Mouse (Mus musculus) midbrain, embryonic 12.5 days (tissue): ENCODE measurements around the gene Ajuba. TPM values are rescaled to one million over a fixed set of nuclear protein-coding genes. Genes with fewer than 3 reads are reported as not detected.

ENCODE experiments used
- ATAC-seq: fragments of 200-750 bp; cut with Nextera tagmentation; 2 replicates; pipeline ENCODE4 v1.8.0; 2017; ENCODE audit warnings: low read depth, moderate TSS enrichment, moderate library complexity; ENCODE audit not compliant: low FRiP score
- H3K27ac ChIP-seq: fragments of 300-500 bp; sonication (generic); replicated peaks from 2 replicates; pipeline ENCODE4 v1.5.1; 2016; ENCODE audit warnings: mild to moderate bottlenecking
- H3K27me3 ChIP-seq: fragments of 300-500 bp; sonication (generic); 2 replicates; pipeline ENCODE4 v1.6.1; 2016; ENCODE audit warnings: mild to moderate bottlenecking
- H3K36me3 ChIP-seq: fragments of 300-500 bp; sonication (generic); 2 replicates; pipeline ENCODE4 v1.6.1; 2016
- H3K4me1 ChIP-seq: fragments of 300-500 bp; sonication (generic); 2 replicates; pipeline ENCODE4 v1.6.1; 2016
- H3K4me2 ChIP-seq: fragments of 300-500 bp; sonication (generic); replicated peaks from 2 replicates; pipeline ENCODE4 v1.6.1; 2016; ENCODE audit warnings: mild to moderate bottlenecking, moderate library complexity
- H3K4me3 ChIP-seq: fragments of 300-500 bp; sonication (generic); 2 replicates; pipeline ENCODE4 v1.5.1; 2016; ENCODE audit warnings: mild to moderate bottlenecking
- H3K9ac ChIP-seq: fragments of 300-500 bp; sonication (generic); replicated peaks from 2 replicates; pipeline ENCODE4 v1.6.1; 2016; ENCODE audit warnings: mild to moderate bottlenecking, moderate library complexity
- H3K9me3 ChIP-seq: fragments of 300-500 bp; sonication (generic); 2 replicates; pipeline ENCODE4 v1.6.1; 2016; ENCODE audit warnings: mild to moderate bottlenecking
- WGBS: fragments of 180-500 bp; shearing (Covaris S2); methylation state at CpG from one replicate; pipeline ENCODE4 v1.1.7; 2016; 5-methylcytosine and 5-hydroxymethylcytosine counted together
- polyA plus RNA-seq: library from polyadenylated mRNA; unstranded; fragments of >200 nt; fragmentation: Nextera tagmentation; extraction: Ambion mirVana; gene quantifications from 2 replicates; pipeline ENCODE4 v1.2.1, GENCODE M21; 2016

The Ajuba gene
- polyA plus RNA-seq, 1 experiment from 2014 or later, result 46.6 TPM

GRCm38 (mm10) chr14:54569451-54570392 is 7.6 kb downstream of the Ajuba start:
- Histone ChIP-seq H3K36me3 (peaks cover 27% of the 10 kb centered on the region), H3K4me3 (no peak overlapping the region), H3K27ac (0 out of 2 replicates have a peak overlapping the region, but pooled peaks have one; percentile 15), H3K4me1 (peaks cover 48% of the 10 kb centered on the region), H3K4me2 (no peak overlapping the region), H3K9ac (peak overlapping the region; percentile 12; the same call in 1 of the 2 replicates), H3K9me3 (no peaks in the 10 kb centered on the region), H3K27me3 (0 out of 2 replicates have a peak, but pooled peaks cover 4% of the 10 kb centered on the region)
- ATAC-seq, result no peak
- 59% methylated on average over 17 of the region's 17 CpGs for WGBS

GRCm38 (mm10) chr14:54568694-54569414 is 8.5 kb downstream of the Ajuba start:
- WGBS, result 74% methylated on average over 15 of the region's 15 CpGs
- Histone ChIP-seq H3K27ac (0 out of 2 replicates have a peak overlapping the region, but pooled peaks have one; percentile 15), H3K4me1 (peaks cover 39% of the 10 kb centered on the region), H3K36me3 (peaks cover 27% of the 10 kb centered on the region), H3K4me2 (no peak overlapping the region), H3K9me3 (no peaks in the 10 kb centered on the region), H3K27me3 (no peaks in the 10 kb centered on the region), H3K4me3 (no peak overlapping the region), H3K9ac (no peak overlapping the region)
- ATAC-seq, result no peak

DNA sequence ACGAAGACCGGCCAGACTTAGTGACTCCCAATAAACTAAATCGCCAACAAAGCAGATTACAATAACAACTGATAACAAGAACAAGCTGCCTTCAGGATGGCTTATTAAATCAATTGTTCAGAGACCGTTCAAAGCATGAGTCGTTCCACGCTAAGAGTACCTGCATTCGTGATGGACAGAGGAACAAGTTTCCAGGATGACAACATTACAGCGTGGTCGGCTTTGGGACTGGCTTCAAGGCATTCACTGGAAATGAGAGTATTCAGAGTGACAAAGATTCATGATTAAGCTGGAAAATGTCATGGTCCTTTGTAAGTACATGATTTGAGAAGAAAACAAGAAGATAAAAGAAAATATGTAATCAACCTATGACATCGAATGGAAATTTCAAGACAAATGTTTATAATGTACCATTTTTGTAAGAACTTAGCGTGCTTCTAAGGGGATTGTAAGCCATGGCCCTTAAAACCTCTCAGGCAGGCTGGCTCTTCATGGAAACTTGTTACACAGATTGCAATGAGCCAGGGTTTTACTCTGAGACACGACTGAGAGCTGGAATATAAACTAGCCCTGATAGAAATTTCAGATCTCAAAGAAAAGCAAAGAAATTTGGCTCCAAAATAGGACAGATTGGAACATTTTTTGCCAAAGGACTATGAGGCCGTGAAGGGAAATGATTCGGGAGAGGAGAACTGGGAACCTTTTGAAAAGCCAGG is 16.7 kb downstream of the Ajuba start:
- ATAC-seq, result no peak
- Histone ChIP-seq H3K4me3 (no peak overlapping the region), H3K9me3 (no peaks in the 10 kb centered on the region), H3K27me3 (no peaks in the 10 kb centered on the region), H3K4me1 (0 out of 2 replicates have a peak, but pooled peaks cover 3% of the 10 kb centered on the region), H3K27ac (no peak overlapping the region), H3K9ac (no peak overlapping the region), H3K36me3 (no peaks in the 10 kb centered on the region), H3K4me2 (no peak overlapping the region)
- WGBS, result 87% methylated on average over 14 of the region's 14 CpGs

GRCm38 (mm10) chr14:54557330-54557729 is 20.0 kb downstream of the Ajuba start:
- WGBS, result 83% methylated on average over 8 of the region's 8 CpGs
- Histone ChIP-seq H3K9me3 (no peaks in the 10 kb centered on the region), H3K27me3 (0 out of 2 replicates have a peak, but pooled peaks cover 8% of the 10 kb centered on the region), H3K4me3 (no peak overlapping the region), H3K4me2 (no peak overlapping the region), H3K36me3 (no peaks in the 10 kb centered on the region), H3K27ac (no peak overlapping the region), H3K4me1 (peaks cover 10% of the 10 kb centered on the region), H3K9ac (no peak overlapping the region)
- no peak for ATAC-seq

DNA sequence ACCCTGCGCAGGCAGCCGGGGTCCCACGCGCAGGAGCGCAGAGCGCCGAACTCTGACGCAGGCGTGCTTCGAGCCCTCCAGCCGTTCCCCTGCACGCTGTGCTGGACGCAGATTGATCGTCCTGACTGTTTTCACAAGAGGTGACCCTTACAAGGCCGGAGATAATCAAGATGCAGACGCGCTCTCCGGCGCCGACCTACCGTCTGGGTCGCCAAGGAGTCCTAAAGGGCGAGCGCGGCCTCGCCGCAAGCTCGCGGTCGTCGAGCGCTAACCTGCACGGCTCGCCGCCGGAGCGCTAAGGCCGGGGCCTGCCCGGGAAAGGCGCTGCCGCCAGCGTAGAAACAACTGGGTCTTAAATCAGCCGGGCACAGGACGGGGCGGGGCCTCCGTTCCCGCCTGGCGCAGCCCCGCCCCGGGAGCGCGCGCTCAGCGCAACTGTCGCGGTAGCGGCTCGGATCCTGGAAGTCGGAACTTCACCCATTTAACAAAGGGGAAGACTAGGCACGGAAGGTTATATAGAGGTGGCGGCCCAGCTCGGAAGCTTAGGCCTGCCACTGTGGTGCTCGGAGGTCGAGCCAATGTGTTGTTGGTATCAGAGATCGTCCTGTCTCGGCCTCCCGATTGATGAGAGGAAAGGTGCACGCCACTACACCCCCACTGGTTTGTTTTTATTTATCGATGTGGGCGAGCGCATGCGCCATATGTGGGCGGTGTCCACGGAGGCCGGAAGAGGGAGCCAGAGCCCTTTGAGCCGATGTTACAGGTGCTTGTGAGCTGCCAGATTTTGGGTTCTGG is 23.2 kb downstream of the Ajuba start, which contains the start of gene Haus4:
Haus4 (minus strand) TSS at position 642 of the 795 bp plus-strand sequence.
- 0 out of 2 replicates have a peak, but pooled peaks cover 8% of the 10 kb centered on the region for H3K27me3 ChIP-seq
- peak; percentile 95 for ATAC-seq
- H3K4me3 ChIP-seq, result peak within 1 kb of the TSS; percentile 60
- H3K4me2 ChIP-seq, result peak within 1 kb of the TSS; percentile 87
- peak within 1 kb of the TSS; percentile 81 for H3K9ac ChIP-seq
- H3K4me1 ChIP-seq, result peaks cover 10% of the 10 kb centered on the region
- H3K27ac ChIP-seq, result peak within 1 kb of the TSS; percentile 67
- under 1% methylated on average over 76 of the region's 76 CpGs for WGBS
- no peaks in the 10 kb centered on the region for H3K9me3 ChIP-seq
- H3K36me3 ChIP-seq, result peaks cover 5% of the 10 kb centered on the region; the same call in 1 of the 2 replicates

DNA sequence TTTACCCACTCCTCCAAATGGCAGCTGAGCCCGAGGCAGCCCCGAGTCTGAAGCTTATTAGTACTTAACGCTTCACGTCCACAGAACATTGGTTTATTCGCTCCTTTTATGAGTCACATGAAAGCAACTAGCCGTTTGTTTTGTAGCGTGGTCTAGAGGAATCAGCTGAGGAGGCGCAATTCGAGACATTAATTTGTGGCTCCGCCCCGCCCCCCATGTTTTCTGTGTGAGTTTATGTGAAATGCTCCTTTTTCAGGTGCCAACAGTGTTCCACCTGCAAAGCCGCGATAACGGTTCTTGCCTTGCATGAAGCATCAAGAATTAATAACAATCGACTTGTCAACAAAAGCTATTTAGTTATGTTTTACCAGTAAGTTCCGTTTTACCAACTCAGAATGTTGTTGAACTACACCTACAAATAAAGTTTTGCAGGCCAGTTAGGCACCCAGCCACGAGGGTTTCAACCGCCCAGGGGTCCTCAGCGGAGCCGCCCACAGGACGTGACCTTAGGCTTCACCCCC is 23.8 kb downstream of the Ajuba start:
- Histone ChIP-seq H3K36me3 (peaks cover 9% of the 10 kb centered on the region; the same call in 1 of the 2 replicates), H3K4me2 (peak overlapping the region; percentile 87), H3K9ac (peak overlapping the region; percentile 81), H3K4me1 (peaks cover 10% of the 10 kb centered on the region), H3K27me3 (0 out of 2 replicates have a peak, but pooled peaks cover 8% of the 10 kb centered on the region), H3K9me3 (no peaks in the 10 kb centered on the region), H3K4me3 (peak overlapping the region; percentile 60), H3K27ac (peak overlapping the region; percentile 67)
- no peak for ATAC-seq
- WGBS, result 5% methylated on average over 21 of the region's 21 CpGs

- peaks cover 54% of the 10 kb centered on the region for H3K36me3 ChIP-seq
- no peaks in the 10 kb centered on the region for H3K4me1 ChIP-seq
- H3K4me2 ChIP-seq, result no peak overlapping the region
- H3K9me3 ChIP-seq, result no peaks in the 10 kb centered on the region
- H3K27me3 ChIP-seq, result no peaks in the 10 kb centered on the region
- no peak overlapping the region for H3K9ac ChIP-seq
- no peak overlapping the region for H3K4me3 ChIP-seq
- ATAC-seq, result no peak
- WGBS, result 92% methylated on average over 5 of the region's 5 CpGs
- H3K27ac ChIP-seq, result no peak overlapping the region
These were observed 32.7 kb downstream of the Ajuba start for GRCm38 (mm10) chr14:54544703-54545102.

DNA sequence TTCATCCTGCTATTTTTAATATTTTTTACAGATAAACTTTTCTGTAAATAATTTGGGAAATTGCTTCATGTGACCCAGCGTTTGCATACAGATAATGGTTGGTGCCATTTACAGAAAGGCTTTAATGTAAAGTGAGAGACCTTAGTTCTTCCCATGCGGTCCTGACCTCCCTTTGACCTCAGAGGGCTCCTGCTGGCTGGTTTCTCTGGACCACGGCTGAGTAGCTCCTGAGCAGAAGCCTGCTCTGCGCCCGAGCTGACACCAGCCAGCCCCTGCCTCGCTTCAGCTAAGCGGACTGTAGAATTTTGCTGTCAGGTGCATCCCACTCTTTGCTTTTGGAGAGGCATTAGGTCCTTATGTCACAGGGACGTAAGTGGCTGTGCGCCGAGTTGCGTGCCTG is 36.6 kb downstream of the Ajuba start:
- Histone ChIP-seq H3K4me1 (no peaks in the 10 kb centered on the region), H3K36me3 (peaks cover 26% of the 10 kb centered on the region), H3K9me3 (no peaks in the 10 kb centered on the region), H3K4me2 (no peak overlapping the region), H3K9ac (no peak overlapping the region), H3K4me3 (no peak overlapping the region), H3K27ac (no peak overlapping the region), H3K27me3 (no peaks in the 10 kb centered on the region)
- WGBS, result 60% methylated on average over 11 of the region's 11 CpGs
- ATAC-seq, result no peak

DNA sequence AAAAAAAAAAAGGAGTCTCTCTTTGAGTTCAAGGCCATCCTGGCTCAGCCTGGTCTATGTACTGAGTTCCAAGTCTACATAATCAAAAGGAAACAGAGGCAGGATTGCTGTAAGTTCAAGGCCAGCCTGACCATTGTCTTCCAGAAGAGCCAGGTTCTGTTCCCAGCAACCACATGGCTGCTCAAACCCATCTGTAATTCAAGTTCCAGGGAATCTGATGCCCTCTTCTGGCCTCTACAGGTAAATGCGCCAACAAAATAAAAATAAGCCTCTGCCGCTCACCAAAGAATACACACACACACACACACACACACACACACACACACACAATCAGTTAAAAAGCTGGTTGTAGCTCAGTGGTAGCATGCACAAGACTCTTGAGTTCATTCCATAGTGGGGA is 38.8 kb downstream of the Ajuba start:
- 87% methylated on average over 2 of the region's 2 CpGs for WGBS
- H3K27me3 ChIP-seq, result no peaks in the 10 kb centered on the region
- no peak overlapping the region for H3K4me3 ChIP-seq
- H3K4me2 ChIP-seq, result no peak overlapping the region
- H3K4me1 ChIP-seq, result no peaks in the 10 kb centered on the region
- H3K27ac ChIP-seq, result no peak overlapping the region
- H3K9ac ChIP-seq, result no peak overlapping the region
- H3K9me3 ChIP-seq, result no peaks in the 10 kb centered on the region
- ATAC-seq, result no peak
- H3K36me3 ChIP-seq, result peaks cover 15% of the 10 kb centered on the region

DNA sequence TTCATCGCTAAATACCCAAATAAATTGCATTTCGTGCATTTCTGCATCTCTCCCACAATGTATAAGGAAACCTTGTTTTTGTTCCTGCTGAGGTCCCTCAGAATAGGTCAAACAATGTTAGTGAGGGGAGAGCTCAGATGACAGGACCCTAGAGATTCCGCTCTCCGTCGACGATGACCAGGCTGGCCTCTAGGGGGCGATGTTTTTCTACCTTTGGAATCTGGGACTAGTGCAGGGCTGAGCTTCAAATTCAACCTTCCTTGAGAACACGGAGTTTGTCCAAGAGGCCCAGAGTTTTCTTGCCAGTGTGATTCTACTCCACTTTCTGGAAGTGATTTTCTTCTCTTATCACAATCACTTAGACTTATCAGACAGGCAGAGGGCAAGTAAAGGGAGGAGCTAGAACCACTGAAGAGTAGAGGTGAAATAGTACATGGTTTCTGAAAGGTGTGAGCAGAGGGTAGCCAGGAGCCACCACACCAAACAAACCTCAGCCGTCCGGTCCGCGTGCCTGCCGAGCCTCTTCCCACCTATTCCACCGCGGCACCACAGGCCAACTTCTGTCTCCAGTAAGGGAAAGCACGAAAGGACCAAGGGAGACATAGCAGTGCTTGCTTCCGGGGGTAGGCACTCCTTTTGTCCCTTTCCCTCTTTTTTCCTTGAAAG is 48.8 kb downstream of the Ajuba start:
- Histone ChIP-seq H3K27me3 (no peaks in the 10 kb centered on the region), H3K4me1 (peaks cover 14% of the 10 kb centered on the region), H3K9ac (no peak overlapping the region), H3K4me3 (no peak overlapping the region), H3K36me3 (no peaks in the 10 kb centered on the region), H3K4me2 (no peak overlapping the region), H3K9me3 (no peaks in the 10 kb centered on the region), H3K27ac (0 out of 2 replicates have a peak overlapping the region, but pooled peaks have one; percentile 77)
- WGBS, result 16% methylated on average over 17 of the region's 17 CpGs
- ATAC-seq, result peak; percentile 77
